31 mouse cellular contexts compared by ENCODE assay signal in genomic region chr2:173240738-173241137, GRCm38 (mm10). TPM values are rescaled to one million over a fixed set of nuclear protein-coding genes. Genes with fewer than 3 reads are reported as not detected.
DNase-seq lines count a peak whose midpoint lies in the region; ATAC-seq and TF ChIP-seq lines count a peak whose summit lies in the region.
"Had no signal": no experiment of that assay in that cellular context is flagged by ENCODE, and none has a peak within 500 bp of the region (broad histone marks: within the 10 kb centered on the region; RNA-seq: fewer than 3 reads in every experiment).

No protein-coding gene starts in this region.

- 48% methylated on average over 9 of the region's 9 CpGs for WGBS in hindbrain, embryonic 10.5 days
- 31% methylated on average over 9 of the region's 9 CpGs for WGBS in hindbrain, embryonic 16.5 days
- 26% methylated on average over 9 of the region's 9 CpGs for WGBS in neural tube, embryonic 13.5 days
- WGBS in neural tube, embryonic 15.5 days = 21% methylated on average over 9 of the region's 9 CpGs
- WGBS in hindbrain, embryonic 14.5 days = 27% methylated on average over 9 of the region's 9 CpGs
- 56% methylated on average over 9 of the region's 9 CpGs for WGBS in lung, postnatal 0 days

- 0 out of 2 replicates have a peak overlapping the region, but pooled peaks have one; percentile 23 for H3K27ac ChIP-seq in hindbrain, embryonic 10.5 days
- no peak overlapping the region for H3K27ac ChIP-seq in hindbrain, embryonic 16.5 days (ENCODE audit: low read depth, low read length)
- H3K27ac ChIP-seq in neural tube, embryonic 13.5 days (replicated peaks) = 0 out of 2 replicates have a peak overlapping the region, but pooled peaks have one; percentile 9
- H3K27ac ChIP-seq in neural tube, embryonic 15.5 days (replicated peaks) = no peak overlapping the region
- H3K27ac ChIP-seq in hindbrain, embryonic 14.5 days = no peak overlapping the region
- no peak overlapping the region for H3K27ac ChIP-seq in lung, postnatal 0 days (ENCODE audit: low read length)
- H3K27ac ChIP-seq: gastrocnemius, adult 2 months; layer of hippocampus, adult 2 months; limb, embryonic 13.5 days; liver, embryonic 12.5 days; neural tube, embryonic 12.5 days had no signal

- H3K36me3 ChIP-seq in hindbrain, embryonic 10.5 days = no peaks in the 10 kb centered on the region
- H3K36me3 ChIP-seq in hindbrain, embryonic 16.5 days (ENCODE audit: control insufficient read depth, insufficient read depth, low read length) = no peaks in the 10 kb centered on the region
- no peaks in the 10 kb centered on the region for H3K36me3 ChIP-seq in neural tube, embryonic 13.5 days
- H3K36me3 ChIP-seq in neural tube, embryonic 15.5 days = no peaks in the 10 kb centered on the region
- no peaks in the 10 kb centered on the region for H3K36me3 ChIP-seq in hindbrain, embryonic 14.5 days (replicated peaks; ENCODE audit: control insufficient read depth, insufficient read depth)
- H3K36me3 ChIP-seq in lung, postnatal 0 days (ENCODE audit: insufficient read depth, low read length) = no peaks in the 10 kb centered on the region
- H3K36me3 ChIP-seq: liver, embryonic 12.5 days had no signal

- H3K4me1 ChIP-seq in hindbrain, embryonic 10.5 days (replicated peaks) = peaks cover 88% of the 10 kb centered on the region
- H3K4me1 ChIP-seq in hindbrain, embryonic 16.5 days (ENCODE audit: control insufficient read depth, insufficient read depth, low read depth, low read length) = peaks cover 46% of the 10 kb centered on the region
- H3K4me1 ChIP-seq in neural tube, embryonic 13.5 days (replicated peaks) = peaks cover 98% of the 10 kb centered on the region
- H3K4me1 ChIP-seq in neural tube, embryonic 15.5 days = peaks cover 81% of the 10 kb centered on the region
- H3K4me1 ChIP-seq in hindbrain, embryonic 14.5 days (replicated peaks; ENCODE audit: control insufficient read depth, insufficient read depth, low read length) = peaks cover 68% of the 10 kb centered on the region
- H3K4me1 ChIP-seq in lung, postnatal 0 days (ENCODE audit: insufficient read depth, low read depth, low read length) = peaks cover 6% of the 10 kb centered on the region

- H3K4me3 ChIP-seq in hindbrain, embryonic 10.5 days = no peak overlapping the region
- H3K4me3 ChIP-seq in hindbrain, embryonic 16.5 days (ENCODE audit: low read length) = no peak overlapping the region
- no peak overlapping the region for H3K4me3 ChIP-seq in neural tube, embryonic 13.5 days
- no peak overlapping the region for H3K4me3 ChIP-seq in neural tube, embryonic 15.5 days (replicated peaks)
- no peak overlapping the region for H3K4me3 ChIP-seq in hindbrain, embryonic 14.5 days (replicated peaks; ENCODE audit: low read length)
- H3K4me3 ChIP-seq in lung, postnatal 0 days (ENCODE audit: low read depth, low read length) = no peak overlapping the region
- H3K4me3 ChIP-seq: erythroblast, embryonic 14.5 days; gastrocnemius, adult 2 months; layer of hippocampus, adult 2 months; limb, embryonic 13.5 days; liver, embryonic 12.5 days; megakaryocyte, embryonic 14.5 days; neural tube, embryonic 12.5 days had no signal

- H3K4me2 ChIP-seq in hindbrain, embryonic 16.5 days (ENCODE audit: low read length) = no peak overlapping the region
- no peak overlapping the region for H3K4me2 ChIP-seq in neural tube, embryonic 13.5 days
- H3K4me2 ChIP-seq in neural tube, embryonic 15.5 days = no peak overlapping the region
- H3K4me2 ChIP-seq in hindbrain, embryonic 14.5 days (replicated peaks) = no peak overlapping the region
- no peak overlapping the region for H3K4me2 ChIP-seq in lung, postnatal 0 days (replicated peaks; ENCODE audit: low read depth, low read length)
- H3K4me2 ChIP-seq: heart, embryonic 11.5 days; limb, embryonic 13.5 days; liver, embryonic 12.5 days; neural tube, embryonic 12.5 days had no signal

- peaks cover 65% of the 10 kb centered on the region for H3K27me3 ChIP-seq in hindbrain, embryonic 10.5 days (ENCODE audit: insufficient read depth, poor library complexity, severe bottlenecking)
- no peaks in the 10 kb centered on the region for H3K27me3 ChIP-seq in hindbrain, embryonic 16.5 days (replicated peaks; ENCODE audit: control insufficient read depth, insufficient read depth, low read length)
- H3K27me3 ChIP-seq in neural tube, embryonic 13.5 days = no peaks in the 10 kb centered on the region
- H3K27me3 ChIP-seq in neural tube, embryonic 15.5 days (replicated peaks) = no peaks in the 10 kb centered on the region
- H3K27me3 ChIP-seq in hindbrain, embryonic 14.5 days (ENCODE audit: control insufficient read depth, insufficient read depth, low read length) = no peaks in the 10 kb centered on the region
- H3K27me3 ChIP-seq in lung, postnatal 0 days (replicated peaks; ENCODE audit: insufficient read depth, low read length) = no peaks in the 10 kb centered on the region
- H3K27me3 ChIP-seq: limb, embryonic 13.5 days; neural tube, embryonic 12.5 days had no signal

- no peaks in the 10 kb centered on the region for H3K9me3 ChIP-seq in hindbrain, embryonic 10.5 days
- no peaks in the 10 kb centered on the region for H3K9me3 ChIP-seq in hindbrain, embryonic 16.5 days (ENCODE audit: control insufficient read depth, low read length)
- H3K9me3 ChIP-seq in neural tube, embryonic 13.5 days = no peaks in the 10 kb centered on the region
- no peaks in the 10 kb centered on the region for H3K9me3 ChIP-seq in neural tube, embryonic 15.5 days (replicated peaks)
- no peaks in the 10 kb centered on the region for H3K9me3 ChIP-seq in hindbrain, embryonic 14.5 days (ENCODE audit: control insufficient read depth, low read length)
- H3K9me3 ChIP-seq in lung, postnatal 0 days (ENCODE audit: low read length) = no peaks in the 10 kb centered on the region
- H3K9me3 ChIP-seq: limb, embryonic 13.5 days; liver, embryonic 12.5 days; megakaryocyte, embryonic 14.5 days; neural tube, embryonic 12.5 days had no signal

- H3K9ac ChIP-seq in hindbrain, embryonic 16.5 days (ENCODE audit: low read depth, low read length) = no peak overlapping the region
- H3K9ac ChIP-seq in neural tube, embryonic 13.5 days = peak overlapping the region; percentile 45
- no peak overlapping the region for H3K9ac ChIP-seq in neural tube, embryonic 15.5 days (replicated peaks)
- 0 out of 2 replicates have a peak overlapping the region, but pooled peaks have one; percentile 18 for H3K9ac ChIP-seq in hindbrain, embryonic 14.5 days
- no peak overlapping the region for H3K9ac ChIP-seq in lung, postnatal 0 days (replicated peaks; ENCODE audit: low read depth)
- H3K9ac ChIP-seq: limb, embryonic 13.5 days; liver, embryonic 12.5 days; liver, postnatal 0 days; neural tube, embryonic 12.5 days had no signal

- TF ChIP-seq EP300 in lung, postnatal 0 days (IDR thresholded peaks at IDR 0.05) = no peak

- DNase-seq in hindbrain, embryonic 10.5 days (ENCODE audit: low spot score) = no peak
- no peak for DNase-seq in hindbrain, embryonic 14.5 days (ENCODE audit: low spot score)
- DNase-seq in lung, postnatal 0 days (ENCODE audit: low spot score) = no peak
- DNase-seq: adrenal gland, adult 8-10 months; cerebellum, adult 2 months; cerebellum, postnatal 14 days; gastrocnemius, adult 2 months; gastrocnemius, postnatal 36 days; heart, adult 18-20 months; heart, postnatal 36 days; kidney, adult 11 months; kidney, postnatal 36 days; liver, postnatal 0 days; lung, postnatal 4 days; midbrain, embryonic 14.5 days; retina, postnatal 1 day; right cerebral cortex, postnatal 14 days had no signal

- ATAC-seq in hindbrain, embryonic 16.5 days = no peak
- no peak for ATAC-seq in neural tube, embryonic 13.5 days (ENCODE audit: low read depth)
- no peak for ATAC-seq in neural tube, embryonic 15.5 days (ENCODE audit: low FRiP score)
- ATAC-seq in hindbrain, embryonic 14.5 days (ENCODE audit: low FRiP score) = no peak
- no peak for ATAC-seq in lung, postnatal 0 days
- ATAC-seq in frontal cortex, adult (ENCODE audit: low TSS enrichment) = no peak
- ATAC-seq: activated CD4-positive, CD25-positive, alpha-beta regulatory T cell, adult 4 months; CD4-positive, CD25-positive, alpha-beta regulatory T cell, adult 4 months; liver, embryonic 12.5 days; liver, postnatal 0 days had no signal

- no peak for TF ChIP-seq CTCF in lung, postnatal 0 days (IDR thresholded peaks at IDR 0.05)

RNA-seq across cellular contexts. Expression of gene Zbp1, which starts 22.0 kb away (rescaled TPM):
- 0.17 and 0.73 TPM in 2 replicates for polyA plus RNA-seq in hindbrain, embryonic 10.5 days (2016; fragmentation: Nextera tagmentation; extraction: Ambion mirVana)
- 0.20 TPM in 1 of 2 replicates, not detected in the other for polyA plus RNA-seq in hindbrain, embryonic 16.5 days (2015; fragmentation: Nextera tagmentation; extraction: Ambion mirVana)
- 0.22 and 0.40 TPM in 2 replicates for polyA plus RNA-seq in neural tube, embryonic 13.5 days (2015; fragmentation: Nextera tagmentation; extraction: Ambion mirVana)
- 0.08 and 3.6 TPM in 2 replicates for polyA plus RNA-seq in neural tube, embryonic 15.5 days (2015; fragmentation: Nextera tagmentation; extraction: Ambion mirVana)
- 0.27 TPM in 1 of 2 replicates, not detected in the other for polyA plus RNA-seq in hindbrain, embryonic 14.5 days (2014; fragmentation: Nextera tagmentation; extraction: Ambion mirVana)
- 1.1 and 2.5 TPM in 2 replicates for polyA plus RNA-seq in lung, postnatal 0 days (2015; fragmentation: Nextera tagmentation; extraction: Ambion mirVana)
- polyA plus RNA-seq: erythroblast, embryonic 14.5 days; heart, embryonic 11.5 days; kidney, embryonic 14.5 days had no signal

RNA-seq across cellular contexts. Expression of gene Pmepa1, which starts 35.6 kb away (rescaled TPM):
- polyA plus RNA-seq in hindbrain, embryonic 10.5 days (2016; fragmentation: Nextera tagmentation; extraction: Ambion mirVana) = 1.3 and 2.9 TPM in 2 replicates
- 3.2 and 3.9 TPM in 2 replicates for polyA plus RNA-seq in hindbrain, embryonic 16.5 days (2015; fragmentation: Nextera tagmentation; extraction: Ambion mirVana)
- 5.2 and 6.0 TPM in 2 replicates for polyA plus RNA-seq in neural tube, embryonic 13.5 days (2015; fragmentation: Nextera tagmentation; extraction: Ambion mirVana)
- polyA plus RNA-seq in neural tube, embryonic 15.5 days (2015; fragmentation: Nextera tagmentation; extraction: Ambion mirVana) = 4.5 and 4.6 TPM in 2 replicates
- polyA plus RNA-seq in hindbrain, embryonic 14.5 days (2014; fragmentation: Nextera tagmentation; extraction: Ambion mirVana) = 5.3 and 5.4 TPM in 2 replicates
- 9.8 and 11.1 TPM in 2 replicates for polyA plus RNA-seq in lung, postnatal 0 days (2015; fragmentation: Nextera tagmentation; extraction: Ambion mirVana)

Comparison
In these comparisons a context has a peak if more than half of its experiments do, and no peak if none do; other contexts are left out.
1. H3K27ac ChIP-seq: peak in hindbrain, embryonic 10.5 days (single experiment) and neural tube, embryonic 13.5 days (single experiment); none in hindbrain, embryonic 16.5 days (single experiment), neural tube, embryonic 15.5 days (single experiment), hindbrain, embryonic 14.5 days (single experiment) and lung, postnatal 0 days (single experiment).
2. H3K9ac ChIP-seq: peak in neural tube, embryonic 13.5 days (single experiment) and hindbrain, embryonic 14.5 days (single experiment); none in hindbrain, embryonic 16.5 days (single experiment), neural tube, embryonic 15.5 days (single experiment) and lung, postnatal 0 days (single experiment).